29 mouse cellular contexts compared by ENCODE assay signal in genomic region chr4:155381974-155382373, GRCm38 (mm10). TPM values are rescaled to one million over a fixed set of nuclear protein-coding genes. Genes with fewer than 3 reads are reported as not detected.
A peak's percentile ranks its signal among the peaks of the same experiment; 100 is the strongest.
DNase-seq lines count a peak whose midpoint lies in the region; ATAC-seq and TF ChIP-seq lines count a peak whose summit lies in the region.
"Had no signal": no experiment of that assay in that cellular context is flagged by ENCODE, and none has a peak within 500 bp of the region (broad histone marks: within the 10 kb centered on the region; RNA-seq: fewer than 3 reads in every experiment).

No protein-coding gene starts in this region.

- no peaks in the 10 kb centered on the region for H3K9me3 ChIP-seq in hindbrain, embryonic 12.5 days (replicated peaks)
- H3K9me3 ChIP-seq: embryonic facial prominence, embryonic 12.5 days; embryonic facial prominence, embryonic 15.5 days; forebrain, embryonic 12.5 days; forebrain, embryonic 15.5 days; hindbrain, embryonic 13.5 days; intestine, embryonic 15.5 days had no signal

- no peaks in the 10 kb centered on the region for H3K36me3 ChIP-seq in hindbrain, embryonic 12.5 days
- H3K36me3 ChIP-seq: embryonic facial prominence, embryonic 12.5 days; embryonic facial prominence, embryonic 15.5 days; forebrain, embryonic 12.5 days; forebrain, embryonic 15.5 days; hindbrain, embryonic 13.5 days; intestine, embryonic 15.5 days had no signal

- TF ChIP-seq CTCF in left cerebral cortex, adult 2 months (IDR thresholded peaks at IDR 0.05): no peak
- TF ChIP-seq CTCF in olfactory bulb, adult 2 months (IDR thresholded peaks at IDR 0.05; ENCODE audit: insufficient read depth, low read depth, low read length): no peak

- H3K4me2 ChIP-seq in hindbrain, embryonic 12.5 days (replicated peaks): no peak overlapping the region
- H3K4me2 ChIP-seq: embryonic facial prominence, embryonic 12.5 days; embryonic facial prominence, embryonic 15.5 days; forebrain, embryonic 12.5 days; forebrain, embryonic 15.5 days; heart, embryonic 11.5 days; hindbrain, embryonic 13.5 days; intestine, embryonic 15.5 days had no signal

- 56% methylated on average over 7 of the region's 7 CpGs for WGBS in olfactory bulb, adult 2 months
- WGBS in hindbrain, embryonic 12.5 days: 37% methylated on average over 7 of the region's 7 CpGs

- peaks cover 22% of the 10 kb centered on the region for H3K4me1 ChIP-seq in olfactory bulb, adult 2 months (ENCODE audit: control insufficient read depth, insufficient read depth, low read length)
- 0 out of 2 replicates have a peak, but pooled peaks cover 8% of the 10 kb centered on the region for H3K4me1 ChIP-seq in hindbrain, embryonic 12.5 days
- H3K4me1 ChIP-seq: embryonic facial prominence, embryonic 12.5 days; embryonic facial prominence, embryonic 15.5 days; forebrain, embryonic 12.5 days; forebrain, embryonic 15.5 days; intestine, embryonic 15.5 days had no signal

- H3K27ac ChIP-seq in left cerebral cortex, adult 2 months: peak overlapping the region; percentile 92
- peak overlapping the region; percentile 90 for H3K27ac ChIP-seq in olfactory bulb, adult 2 months (ENCODE audit: insufficient read depth, low read depth, low read length)
- no peak overlapping the region for H3K27ac ChIP-seq in hindbrain, embryonic 12.5 days
- H3K27ac ChIP-seq: embryonic facial prominence, embryonic 12.5 days; embryonic facial prominence, embryonic 15.5 days; forebrain, embryonic 12.5 days; forebrain, embryonic 15.5 days; gastrocnemius, adult 2 months; hindbrain, embryonic 13.5 days; intestine, embryonic 15.5 days had no signal

- no peak overlapping the region for H3K9ac ChIP-seq in hindbrain, embryonic 12.5 days
- H3K9ac ChIP-seq: embryonic facial prominence, embryonic 12.5 days; embryonic facial prominence, embryonic 15.5 days; forebrain, embryonic 12.5 days; forebrain, embryonic 15.5 days; intestine, embryonic 15.5 days had no signal

- DNase-seq in cerebellum, adult 11 months: peak; percentile 14
- DNase-seq in cerebellum, postnatal 10 days: no peak
- no peak for DNase-seq in frontal cortex, adult 2 months (ENCODE audit: extremely low spot score in 1 of 2, low spot score in 1 of 2)
- DNase-seq in left cerebral cortex, adult 2 months (ENCODE audit: extremely low spot score in 1 of 2, low spot score in 2 of 2): no peak
- no peak for DNase-seq in left cerebral cortex, adult 18-20 months (ENCODE audit: low spot score in 2 of 2)
- DNase-seq: adrenal gland, adult 8-10 months; adrenal gland, postnatal 25 days; cerebellum, postnatal 14 days; gastrocnemius, adult 2 months; gastrocnemius, postnatal 14 days; heart, adult 11 months had no signal

- TF ChIP-seq POLR2A in olfactory bulb, adult 2 months (IDR thresholded peaks at IDR 0.05; ENCODE audit: insufficient read depth, low read depth, low read length): no peak

- H3K27me3 ChIP-seq in hindbrain, embryonic 12.5 days: no peaks in the 10 kb centered on the region
- H3K27me3 ChIP-seq: embryonic facial prominence, embryonic 12.5 days; forebrain, embryonic 15.5 days; intestine, embryonic 15.5 days had no signal

- intact Hi-C loops in left cerebral cortex, adult 2 months (cut with DNase I): no loop called here

- peak; percentile 41; the same call in 1 of the 2 replicates for ATAC-seq in frontal cortex, adult (ENCODE audit: low TSS enrichment)
- ATAC-seq in hindbrain, embryonic 12.5 days (ENCODE audit: low FRiP score): no peak
- ATAC-seq: activated CD4-positive, CD25-positive, alpha-beta regulatory T cell, adult 4 months; forebrain, embryonic 15.5 days; hindbrain, embryonic 16.5 days; intestine, embryonic 15.5 days had no signal

- H3K4me3 ChIP-seq in left cerebral cortex, adult 2 months: no peak overlapping the region
- H3K4me3 ChIP-seq in olfactory bulb, adult 2 months (ENCODE audit: insufficient read depth, low read depth, low read length): no peak overlapping the region
- H3K4me3 ChIP-seq in hindbrain, embryonic 12.5 days: no peak overlapping the region
- H3K4me3 ChIP-seq: embryonic facial prominence, embryonic 12.5 days; embryonic facial prominence, embryonic 15.5 days; forebrain, embryonic 12.5 days; forebrain, embryonic 15.5 days; gastrocnemius, adult 2 months; hindbrain, embryonic 13.5 days; intestine, embryonic 15.5 days had no signal

RNA-seq across cellular contexts. Expression of gene Gabrd, which starts 15.9 kb away (rescaled TPM):
- polyA plus RNA-seq in frontal cortex, adult 2 months (2012; rRNA removed): 88.9 and 107 TPM in 2 replicates
- total RNA-seq in left cerebral cortex, adult 2 months (2021): 10 to 100 TPM; 69.2 to 71.8 TPM
- total RNA-seq in left cerebral cortex, adult 18-20 months (2021): 10 to 100 TPM; 77.5 to 84.7 TPM
- not detected in 2 replicates for polyA plus RNA-seq in olfactory bulb, adult 2 months (2012; ENCODE audit: insufficient read depth, insufficient read length, low replicate concordance, missing spikeins)
- not detected in 2 replicates for polyA plus RNA-seq in hindbrain, embryonic 12.5 days (2016; fragmentation: Nextera tagmentation; extraction: Ambion mirVana)
- total RNA-seq: adrenal gland, postnatal 25 days; ES-E14; heart, adult 8-10 months; heart, postnatal 25 days had no signal
- polyA plus RNA-seq: embryonic facial prominence, embryonic 12.5 days; forebrain, embryonic 12.5 days; heart, embryonic 14.5 days; heart, postnatal 0 days had no signal

RNA-seq across cellular contexts. Expression of gene Prkcz, which starts 20.8 kb away (rescaled TPM):
- polyA plus RNA-seq in frontal cortex, adult 2 months (2012; rRNA removed): 217 and 235 TPM in 2 replicates
- total RNA-seq in left cerebral cortex, adult 2 months (2021): 100 to 1,000 TPM; 221 to 226 TPM
- total RNA-seq in left cerebral cortex, adult 18-20 months (2021): 100 to 1,000 TPM; 216 to 223 TPM
- not detected in 2 replicates for polyA plus RNA-seq in olfactory bulb, adult 2 months (2012; ENCODE audit: insufficient read depth, insufficient read length, low replicate concordance, missing spikeins)
- 33.7 and 33.9 TPM in 2 replicates for polyA plus RNA-seq in hindbrain, embryonic 12.5 days (2016; fragmentation: Nextera tagmentation; extraction: Ambion mirVana)
- total RNA-seq: hematopoietic stem cell, adult 5-6 weeks had no signal

RNA-seq across cellular contexts. Expression of gene Cfap74, which starts 27.0 kb away (rescaled TPM):
- polyA plus RNA-seq in frontal cortex, adult 2 months (2012; rRNA removed): 18.6 and 20.5 TPM in 2 replicates
- total RNA-seq in left cerebral cortex, adult 2 months (2021): 10 to 100 TPM; 15.1 to 17.7 TPM
- total RNA-seq in left cerebral cortex, adult 18-20 months (2021): 10 to 100 TPM; 12.0 to 13.1 TPM
- polyA plus RNA-seq in olfactory bulb, adult 2 months (2012; ENCODE audit: insufficient read depth, insufficient read length, low replicate concordance, missing spikeins): not detected in 2 replicates
- 5.6 and 6.3 TPM in 2 replicates for polyA plus RNA-seq in hindbrain, embryonic 12.5 days (2016; fragmentation: Nextera tagmentation; extraction: Ambion mirVana)

Comparison
In these comparisons a context has a peak if more than half of its experiments do, and no peak if none do; other contexts are left out.
1. RNA of gene Gabrd, which starts 15.9 kb away (polyA plus RNA-seq): 88.9 to 107 TPM in frontal cortex, adult 2 months; not detected in hindbrain, embryonic 12.5 days and not detected in olfactory bulb, adult 2 months; every median in the first group is over 10 times any median in the second.